Mouse (Mus musculus): ENCODE measurements at regions not wholly inside any gene's neighbourhood (a gene's known extent, or its start where the extent isn't known, plus 50 kb on each side); places are given as distances from the start of the nearest gene placed in this dataset.

DNA sequence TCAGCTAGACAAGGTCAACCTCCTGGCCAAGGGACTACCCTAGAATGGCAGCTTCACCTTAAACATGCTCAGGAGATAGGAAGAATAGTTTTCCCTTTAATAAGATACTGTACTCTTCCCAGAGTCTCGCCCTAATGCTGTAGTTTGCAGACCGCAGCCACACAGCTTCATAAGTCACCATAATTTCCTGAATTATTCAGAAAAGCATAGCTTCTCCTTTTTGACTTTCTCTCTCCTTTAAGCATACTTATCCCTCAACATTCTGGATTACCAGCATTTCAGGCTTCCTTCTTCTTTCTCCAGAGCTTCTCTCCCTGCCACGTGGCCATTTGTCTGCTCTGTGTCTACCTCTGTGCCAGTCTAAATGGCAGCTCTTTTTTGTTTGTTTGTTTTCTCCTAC, 103.5 kb upstream of the Abcb5 start:
- TF ChIP-seq CTCF (IDR thresholded peaks at IDR 0.05; ENCODE audit: insufficient read depth, low read length) (no peak), POLR2A (IDR thresholded peaks at IDR 0.05; ENCODE audit: borderline replicate concordance, extremely low read depth, low read depth, low read length) (no peak)

Data from lung, adult 2 months (tissue).